Comparison of ENCODE assay signal across 8 mouse cellular contexts in genomic region chr11:59526472-59527080, GRCm38 (mm10). TPM values are rescaled to one million over a fixed set of nuclear protein-coding genes. Genes with fewer than 3 reads are reported as not detected.
DNase-seq lines count a peak whose midpoint lies in the region; ATAC-seq and TF ChIP-seq lines count a peak whose summit lies in the region.

Gene Zkscan17, minus strand, starts transcription at chr11:59526751.

- H3K4me1 ChIP-seq in forebrain, embryonic 14.5 days (ENCODE audit: control insufficient read depth, insufficient read depth, low read length), result no peaks in the 10 kb centered on the region
- H3K4me1 ChIP-seq in hindbrain, embryonic 11.5 days (replicated peaks; ENCODE audit: control insufficient read depth, insufficient read depth, low read length), result no peaks in the 10 kb centered on the region
- H3K4me1 ChIP-seq in liver, embryonic 14.5 days (replicated peaks; ENCODE audit: control insufficient read depth in 2 of 2, insufficient read depth in 2 of 2, low read length in 1 of 2), result peaks cover 0 to 4% of the 10 kb centered on the region in 2 experiments; a peak in 2 of 4 replicates

- no peak within 1 kb of the TSS for H3K4me3 ChIP-seq in forebrain, embryonic 14.5 days (ENCODE audit: low read depth, low read length)
- H3K4me3 ChIP-seq in hindbrain, embryonic 11.5 days (ENCODE audit: low read depth, low read length), result no peak within 1 kb of the TSS
- no peak within 1 kb of the TSS for H3K4me3 ChIP-seq in liver, embryonic 14.5 days (ENCODE audit: insufficient read depth in 1 of 2, low read depth in 2 of 2, low read length in 2 of 2)

- TF ChIP-seq EP300 in liver, embryonic 14.5 days (IDR thresholded peaks at IDR 0.05; ENCODE audit: low read depth), result no peak

- ATAC-seq in forebrain, embryonic 14.5 days, result no peak
- ATAC-seq in hindbrain, embryonic 11.5 days (ENCODE audit: low FRiP score), result no peak
- no peak for ATAC-seq in liver, embryonic 14.5 days (ENCODE audit: insufficient read depth)
- peak; percentile 55 for ATAC-seq in neutrophil, adult 5-6 weeks (ENCODE audit: extremely low read depth, insufficient number of reproducible peaks, low FRiP score, poor library complexity, severe bottlenecking)

- WGBS in forebrain, embryonic 14.5 days, result 58% methylated on average over 8 of the region's 8 CpGs
- 44% methylated on average over 7 of the region's 8 CpGs for WGBS in hindbrain, embryonic 11.5 days
- WGBS in liver, embryonic 14.5 days (ENCODE audit: insufficient replicate concordance), result 44% methylated on average over 8 of the region's 8 CpGs

- no peak within 1 kb of the TSS for H3K4me2 ChIP-seq in forebrain, embryonic 14.5 days (ENCODE audit: low read length)
- H3K4me2 ChIP-seq in hindbrain, embryonic 11.5 days (replicated peaks; ENCODE audit: low read depth, low read length), result no peak within 1 kb of the TSS
- H3K4me2 ChIP-seq in liver, embryonic 14.5 days (ENCODE audit: low read depth), result no peak within 1 kb of the TSS

- no peaks in the 10 kb centered on the region for H3K36me3 ChIP-seq in forebrain, embryonic 14.5 days (ENCODE audit: control insufficient read depth, insufficient read depth, low read length)
- H3K36me3 ChIP-seq in hindbrain, embryonic 11.5 days (ENCODE audit: control insufficient read depth, insufficient read depth, low read length), result no peaks in the 10 kb centered on the region
- H3K36me3 ChIP-seq in liver, embryonic 14.5 days (replicated peaks; ENCODE audit: control insufficient read depth, insufficient read depth, low read depth), result no peaks in the 10 kb centered on the region

- H3K9ac ChIP-seq in forebrain, embryonic 14.5 days (ENCODE audit: low read length), result no peak within 1 kb of the TSS
- no peak within 1 kb of the TSS for H3K9ac ChIP-seq in hindbrain, embryonic 11.5 days (ENCODE audit: low read depth, low read length)
- no peak within 1 kb of the TSS for H3K9ac ChIP-seq in liver, embryonic 14.5 days (replicated peaks)

- no peak within 1 kb of the TSS for H3K27ac ChIP-seq in forebrain, embryonic 14.5 days (ENCODE audit: low read depth, low read length)
- H3K27ac ChIP-seq in hindbrain, embryonic 11.5 days (ENCODE audit: low read depth, low read length), result no peak within 1 kb of the TSS
- no peak within 1 kb of the TSS for H3K27ac ChIP-seq in liver, embryonic 14.5 days

- no peaks in the 10 kb centered on the region for H3K9me3 ChIP-seq in forebrain, embryonic 14.5 days (replicated peaks; ENCODE audit: control insufficient read depth, low read length)
- no peaks in the 10 kb centered on the region for H3K9me3 ChIP-seq in hindbrain, embryonic 11.5 days (ENCODE audit: control insufficient read depth, low read length)
- no peaks in the 10 kb centered on the region for H3K9me3 ChIP-seq in liver, embryonic 14.5 days (ENCODE audit: control insufficient read depth, low read length)

- H3K27me3 ChIP-seq in forebrain, embryonic 14.5 days (replicated peaks; ENCODE audit: control insufficient read depth, insufficient read depth, low read length), result no peaks in the 10 kb centered on the region
- H3K27me3 ChIP-seq in hindbrain, embryonic 11.5 days (ENCODE audit: control insufficient read depth, insufficient read depth, low read length), result no peaks in the 10 kb centered on the region
- no peaks in the 10 kb centered on the region for H3K27me3 ChIP-seq in liver, embryonic 14.5 days (ENCODE audit: control insufficient read depth, insufficient read depth, low read length)

- peak; percentile 39 for TF ChIP-seq CTCF in liver, embryonic 14.5 days (IDR thresholded peaks at IDR 0.05; ENCODE audit: low read depth)

- DNase-seq in cerebellum, postnatal 25 days, result peak; percentile 13 to 46
- DNase-seq in cerebellum, adult 11-12 months, result no peak
- DNase-seq in NIH3T3 (ENCODE audit: low read depth), result peak; percentile 57
- DNase-seq in forebrain, embryonic 14.5 days (ENCODE audit: low spot score), result peak; percentile 21
- peak; percentile 41 for DNase-seq in hindbrain, embryonic 11.5 days (ENCODE audit: low spot score)
- DNase-seq in liver, embryonic 14.5 days (ENCODE audit: low read depth in 3 of 3, low spot score in 3 of 3), result no peak
- DNase-seq in T-cell, adult 2 months (ENCODE audit: low spot score), result no peak

RNA-seq across cellular contexts. Expression of gene Zkscan17, which starts in this region (rescaled TPM):
- polyA plus RNA-seq in forebrain, embryonic 14.5 days (2014; fragmentation: Nextera tagmentation; extraction: Ambion mirVana), result 11.4 and 13.1 TPM in 2 replicates
- 17.1 and 17.9 TPM in 2 replicates for polyA plus RNA-seq in hindbrain, embryonic 11.5 days (2014; fragmentation: Nextera tagmentation; extraction: Ambion mirVana)
- polyA plus RNA-seq in liver, embryonic 14.5 days (2012; rRNA removed), result 2.1 and 2.3 TPM in 2 replicates
- polyA plus RNA-seq in liver, embryonic 14.5 days (2014; fragmentation: Nextera tagmentation; extraction: Ambion mirVana), result 2.9 and 3.4 TPM in 2 replicates
- total RNA-seq in neutrophil, adult 5-6 weeks (2017), result 9.2 and 14.0 TPM in 2 replicates

Comparison
In these comparisons a context has a peak if more than half of its experiments do, and no peak if none do; other contexts are left out.
1. DNase-seq: peak in cerebellum, postnatal 25 days (2 of 2), NIH3T3 (single experiment), forebrain, embryonic 14.5 days (single experiment) and hindbrain, embryonic 11.5 days (single experiment); none in cerebellum, adult 11-12 months (single experiment), liver, embryonic 14.5 days (0 of 3) and T-cell, adult 2 months (single experiment).